Mouse (Mus musculus): Measurements from ENCODE around the gene Atg4d. TPM values are rescaled to one million over a fixed set of nuclear protein-coding genes. Genes with fewer than 3 reads are reported as not detected.

Gene Atg4d
- total and polyA plus RNA-seq, 3 experiments, result 9.1 to 14.9 (median 14.5) TPM

DNA sequence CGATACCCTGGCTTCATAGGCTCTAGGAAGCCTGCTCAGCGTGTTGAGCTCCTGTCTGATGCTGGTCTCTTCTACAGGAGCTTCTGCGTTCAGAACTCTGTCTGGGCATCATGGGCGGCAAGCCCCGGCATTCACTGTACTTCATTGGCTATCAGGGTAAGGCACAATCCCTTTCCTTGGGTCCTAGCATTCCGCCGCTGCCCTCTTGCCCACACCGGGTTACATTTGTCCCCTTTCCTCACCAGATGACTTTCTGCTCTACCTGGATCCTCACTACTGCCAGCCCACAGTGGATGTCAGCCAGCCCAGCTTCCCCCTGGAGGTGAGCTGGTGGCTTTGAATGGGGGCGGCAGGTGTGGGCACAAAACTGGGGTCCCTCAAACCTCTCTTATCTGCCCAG is 7.3 kb downstream of the Atg4d start:
- DNase-seq (ENCODE audit: low spot score) (no peak), ATAC-seq (ENCODE audit: extremely low read depth, insufficient number of reproducible peaks, low FRiP score, poor library complexity, severe bottlenecking) (no peak)
- H3K4me3 ChIP-seq (ENCODE audit: low read depth, low read length), result no peak overlapping the region
- peaks cover 61% of the 10 kb centered on the region for H3K4me1 ChIP-seq (ENCODE audit: insufficient read depth, low read depth, low read length)
- H3K27me3 ChIP-seq (ENCODE audit: insufficient read depth, low read length), result no peaks in the 10 kb centered on the region
- peaks cover 98% of the 10 kb centered on the region for H3K36me3 ChIP-seq (replicated peaks)
- TF ChIP-seq CTCF (IDR thresholded peaks at IDR 0.05; ENCODE audit: low read depth, low read length) (no peak), POLR2AphosphoS5 (IDR thresholded peaks at IDR 0.05; ENCODE audit: insufficient replicate concordance, low read depth, low read length) (no peak), GATA2 (IDR thresholded peaks at IDR 0.05; ENCODE audit: borderline replicate concordance, low read depth, low read length) (no peak), GATA1 (IDR thresholded peaks at IDR 0.05; ENCODE audit: borderline replicate concordance, low read length) (no peak), TAL1 (conservative IDR thresholded peaks at IDR 0.05; ENCODE audit: low read depth, low read length) (no peak)
- H3K9me3 ChIP-seq (replicated peaks), result no peaks in the 10 kb centered on the region

DNA sequence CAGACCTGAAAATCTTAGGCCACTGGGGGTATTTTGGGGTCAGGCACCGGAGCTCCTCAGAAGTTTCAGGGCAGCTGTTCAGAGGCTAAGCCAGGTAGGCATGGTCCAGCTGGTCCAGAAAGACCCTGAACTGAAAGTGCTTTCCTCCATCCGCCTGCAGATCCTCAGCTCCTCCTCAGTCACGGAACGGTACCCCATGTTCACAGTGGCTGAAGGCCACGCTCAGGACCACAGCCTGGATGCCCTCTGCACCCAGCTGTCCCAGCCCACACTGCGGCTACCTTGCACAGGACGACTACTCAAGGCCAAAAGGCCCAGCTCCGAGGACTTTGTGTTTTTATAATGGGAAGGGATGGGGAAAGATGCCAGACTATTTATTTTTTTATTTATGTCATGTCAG is 8.0 kb downstream of the Atg4d start:
- DNase-seq (ENCODE audit: low spot score) (no peak), ATAC-seq (ENCODE audit: extremely low read depth, insufficient number of reproducible peaks, low FRiP score, poor library complexity, severe bottlenecking) (no peak)
- H3K27me3 ChIP-seq (ENCODE audit: insufficient read depth, low read length), result no peaks in the 10 kb centered on the region

DNA sequence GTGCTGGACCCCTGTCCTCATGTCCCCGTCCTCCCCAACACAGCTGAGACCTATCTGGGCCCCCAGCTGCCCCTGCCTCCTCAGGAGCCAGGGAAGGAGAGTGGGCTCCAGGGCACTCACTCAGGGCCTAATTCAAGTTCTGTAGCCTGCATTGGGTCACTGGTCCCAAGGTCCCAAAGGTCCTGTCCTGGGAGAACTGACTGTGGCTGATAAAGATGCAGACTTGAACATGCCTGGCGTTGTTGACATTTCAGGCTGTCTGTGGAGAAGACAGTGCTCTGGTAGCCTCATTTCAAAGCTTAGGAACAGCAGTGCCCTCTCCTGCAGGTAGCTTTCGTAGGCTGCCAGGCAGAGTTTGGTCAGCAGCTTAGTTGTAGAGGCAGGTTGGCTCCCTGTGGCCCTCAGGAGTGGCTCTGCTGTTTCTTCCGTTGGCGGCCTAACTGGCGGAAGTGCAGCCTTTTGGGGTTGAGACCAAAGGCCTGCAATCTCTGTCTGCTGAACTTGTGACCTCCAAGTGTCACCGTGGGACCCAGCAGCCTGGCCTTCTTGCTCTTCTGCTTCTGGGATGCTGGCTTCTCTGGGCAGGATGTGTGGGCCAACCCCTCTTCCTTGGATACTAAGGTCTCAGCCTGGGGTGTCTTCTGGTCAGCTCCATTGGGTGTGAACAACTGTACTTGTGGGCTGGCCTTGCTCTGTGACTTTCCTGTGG is 8.6 kb downstream of the Atg4d start:
- Histone ChIP-seq H3K4me3 (ENCODE audit: low read depth, low read length) (no peak overlapping the region), H3K4me1 (ENCODE audit: insufficient read depth, low read depth, low read length) (peaks cover 57% of the 10 kb centered on the region), H3K36me3 (replicated peaks) (peaks cover 99% of the 10 kb centered on the region), H3K9me3 (replicated peaks) (no peaks in the 10 kb centered on the region), H3K27me3 (ENCODE audit: insufficient read depth, low read length) (no peaks in the 10 kb centered on the region)
- DNase-seq (ENCODE audit: low spot score) (no peak), ATAC-seq (ENCODE audit: extremely low read depth, insufficient number of reproducible peaks, low FRiP score, poor library complexity, severe bottlenecking) (no peak)
- TF ChIP-seq POLR2AphosphoS5 (IDR thresholded peaks at IDR 0.05; ENCODE audit: insufficient replicate concordance, low read depth, low read length), result no peak
- TF ChIP-seq GATA2 (IDR thresholded peaks at IDR 0.05; ENCODE audit: borderline replicate concordance, low read depth, low read length), result no peak
- no peak for TF ChIP-seq GATA1 (IDR thresholded peaks at IDR 0.05; ENCODE audit: borderline replicate concordance, low read length)
- TF ChIP-seq TAL1 (conservative IDR thresholded peaks at IDR 0.05; ENCODE audit: low read depth, low read length), result no peak
- no peak for TF ChIP-seq CTCF (IDR thresholded peaks at IDR 0.05; ENCODE audit: low read depth, low read length)

More for the DNA sequence above, 8.0 kb downstream of the Atg4d start:
- Histone ChIP-seq H3K4me3 (ENCODE audit: low read depth, low read length) (no peak overlapping the region), H3K36me3 (replicated peaks) (peaks cover 99% of the 10 kb centered on the region), H3K4me1 (ENCODE audit: insufficient read depth, low read depth, low read length) (peaks cover 61% of the 10 kb centered on the region), H3K9me3 (replicated peaks) (no peaks in the 10 kb centered on the region)
- no peak for TF ChIP-seq GATA1 (IDR thresholded peaks at IDR 0.05; ENCODE audit: borderline replicate concordance, low read length)
- TF ChIP-seq GATA2 (IDR thresholded peaks at IDR 0.05; ENCODE audit: borderline replicate concordance, low read depth, low read length), result no peak
- TF ChIP-seq CTCF (IDR thresholded peaks at IDR 0.05; ENCODE audit: low read depth, low read length), result no peak
- no peak for TF ChIP-seq TAL1 (conservative IDR thresholded peaks at IDR 0.05; ENCODE audit: low read depth, low read length)
- no peak for TF ChIP-seq POLR2AphosphoS5 (IDR thresholded peaks at IDR 0.05; ENCODE audit: insufficient replicate concordance, low read depth, low read length)

DNA sequence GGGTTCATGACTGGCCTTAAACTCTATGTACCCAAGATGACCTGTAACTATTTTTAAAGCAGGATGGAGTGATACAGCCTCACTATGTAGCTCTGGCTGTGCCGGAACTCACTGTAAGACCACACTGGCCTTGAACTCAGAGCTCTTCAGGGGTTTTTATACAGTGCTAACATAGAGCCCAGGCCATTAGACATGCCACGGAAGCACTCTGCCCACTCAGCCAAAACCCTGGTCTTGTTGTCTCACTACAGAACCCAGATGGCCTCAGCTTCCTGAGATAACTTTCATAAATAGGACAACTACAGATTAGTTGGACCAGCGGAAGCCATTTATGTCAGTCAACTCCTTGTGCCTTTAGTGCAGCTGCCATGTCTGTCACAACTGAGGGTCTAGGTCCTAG is 9.2 kb downstream of the Atg4d start:
- H3K4me3 ChIP-seq (ENCODE audit: low read depth, low read length), result no peak overlapping the region
- H3K4me1 ChIP-seq (ENCODE audit: insufficient read depth, low read depth, low read length), result peaks cover 63% of the 10 kb centered on the region
- no peak for TF ChIP-seq POLR2AphosphoS5 (IDR thresholded peaks at IDR 0.05; ENCODE audit: insufficient replicate concordance, low read depth, low read length)
- no peak for TF ChIP-seq TAL1 (conservative IDR thresholded peaks at IDR 0.05; ENCODE audit: low read depth, low read length)
- no peak for TF ChIP-seq GATA1 (IDR thresholded peaks at IDR 0.05; ENCODE audit: borderline replicate concordance, low read length)
- TF ChIP-seq CTCF (IDR thresholded peaks at IDR 0.05; ENCODE audit: low read depth, low read length), result no peak
- TF ChIP-seq GATA2 (IDR thresholded peaks at IDR 0.05; ENCODE audit: borderline replicate concordance, low read depth, low read length), result no peak
- DNase-seq (ENCODE audit: low spot score) (no peak), ATAC-seq (ENCODE audit: extremely low read depth, insufficient number of reproducible peaks, low FRiP score, poor library complexity, severe bottlenecking) (no peak)
- no peaks in the 10 kb centered on the region for H3K27me3 ChIP-seq (ENCODE audit: insufficient read depth, low read length)
- no peaks in the 10 kb centered on the region for H3K9me3 ChIP-seq (replicated peaks)
- peaks cover 99% of the 10 kb centered on the region for H3K36me3 ChIP-seq (replicated peaks)

DNA sequence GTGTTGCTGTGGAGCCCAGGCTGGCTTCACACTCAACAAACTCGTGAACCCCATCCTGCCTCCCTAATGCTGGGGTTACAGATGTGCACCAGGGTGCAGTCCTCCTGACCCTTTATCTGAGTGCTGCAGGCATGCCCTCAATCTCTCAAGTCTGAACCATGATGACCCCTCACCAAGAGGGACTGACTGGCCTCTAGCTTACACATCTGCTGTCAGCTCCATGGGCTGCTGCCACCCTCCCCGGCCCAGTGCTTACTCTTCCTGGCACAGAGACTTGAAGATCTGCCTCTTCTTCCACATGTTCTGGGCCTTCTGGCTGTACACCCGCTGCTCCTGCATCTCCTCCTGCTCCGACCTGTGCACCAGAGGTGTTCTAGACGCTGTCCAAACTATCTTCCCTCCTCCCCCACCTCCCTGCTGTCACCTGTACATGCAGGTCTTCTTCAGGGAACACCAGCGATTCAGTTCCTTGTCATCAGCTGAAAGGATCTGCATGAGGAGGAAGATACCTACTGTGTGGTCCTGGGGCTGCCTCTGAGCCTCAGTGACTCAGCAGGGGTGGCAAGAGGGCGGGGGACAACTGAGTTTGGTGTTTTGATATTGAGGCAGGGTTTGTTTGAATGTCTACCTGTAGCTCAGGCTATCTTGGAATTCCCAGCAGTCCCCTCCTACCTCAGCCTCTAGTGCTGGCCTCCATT is 10.1 kb downstream of the Atg4d start:
- ATAC-seq (ENCODE audit: extremely low read depth, insufficient number of reproducible peaks, low FRiP score, poor library complexity, severe bottlenecking) (no peak), DNase-seq (ENCODE audit: low spot score) (no peak)
- Histone ChIP-seq H3K27me3 (ENCODE audit: insufficient read depth, low read length) (no peaks in the 10 kb centered on the region), H3K36me3 (replicated peaks) (peaks cover 100% of the 10 kb centered on the region), H3K9me3 (replicated peaks) (no peaks in the 10 kb centered on the region), H3K4me3 (ENCODE audit: low read depth, low read length) (no peak overlapping the region), H3K4me1 (ENCODE audit: insufficient read depth, low read depth, low read length) (peaks cover 66% of the 10 kb centered on the region)
- no peak for TF ChIP-seq POLR2AphosphoS5 (IDR thresholded peaks at IDR 0.05; ENCODE audit: insufficient replicate concordance, low read depth, low read length)
- 0 out of 2 replicates have a peak, but pooled peaks have one; percentile 19 for TF ChIP-seq TAL1 (conservative IDR thresholded peaks at IDR 0.05; ENCODE audit: low read depth, low read length)

DNA sequence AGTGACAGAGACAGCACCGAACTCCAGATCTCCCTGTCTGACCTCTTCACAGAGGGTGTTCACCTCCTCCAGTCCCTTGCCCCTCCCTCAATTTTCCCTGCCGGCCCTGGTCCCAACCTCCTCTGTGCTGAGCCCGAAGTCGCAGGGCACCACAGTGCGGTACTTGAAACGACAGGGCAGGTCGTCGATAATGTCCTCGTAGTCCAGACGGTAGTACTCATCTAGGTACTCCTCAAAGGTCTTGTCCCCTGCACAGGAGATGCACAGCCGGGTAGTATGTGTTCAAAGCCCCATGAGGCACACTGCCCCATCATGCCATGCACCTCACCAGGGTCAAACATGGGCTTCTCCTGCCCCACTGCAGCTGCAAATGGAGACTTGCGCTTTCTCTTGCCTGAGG is 10.6 kb downstream of the Atg4d start:
- peaks cover 99% of the 10 kb centered on the region for H3K36me3 ChIP-seq (replicated peaks)
- H3K4me1 ChIP-seq (ENCODE audit: insufficient read depth, low read depth, low read length), result peaks cover 62% of the 10 kb centered on the region
- TF ChIP-seq CTCF (IDR thresholded peaks at IDR 0.05; ENCODE audit: low read depth, low read length), result no peak
- TF ChIP-seq GATA2 (IDR thresholded peaks at IDR 0.05; ENCODE audit: borderline replicate concordance, low read depth, low read length), result no peak
- TF ChIP-seq GATA1 (IDR thresholded peaks at IDR 0.05; ENCODE audit: borderline replicate concordance, low read length), result no peak
- no peak; the same call in 1 of the 2 replicates for TF ChIP-seq POLR2AphosphoS5 (IDR thresholded peaks at IDR 0.05; ENCODE audit: insufficient replicate concordance, low read depth, low read length)
- TF ChIP-seq TAL1 (conservative IDR thresholded peaks at IDR 0.05; ENCODE audit: low read depth, low read length), result no peak
- no peak for ATAC-seq (ENCODE audit: extremely low read depth, insufficient number of reproducible peaks, low FRiP score, poor library complexity, severe bottlenecking)
- H3K27me3 ChIP-seq (ENCODE audit: insufficient read depth, low read length), result no peaks in the 10 kb centered on the region
- no peak overlapping the region for H3K4me3 ChIP-seq (ENCODE audit: low read depth, low read length)
- no peak for DNase-seq (ENCODE audit: low spot score)
- H3K9me3 ChIP-seq (replicated peaks), result no peaks in the 10 kb centered on the region
